Mouse (Mus musculus): Measurements from ENCODE around the gene Sema5a. TPM values are rescaled to one million over a fixed set of nuclear protein-coding genes. Genes with fewer than 3 reads are reported as not detected.

Gene Sema5a
- total and polyA plus RNA-seq, 3 experiments, result 0.17 to 0.27 (median 0.17) TPM

GRCm38 (mm10) chr15:32349276-32349675, 104.7 kb downstream of the Sema5a start:
- no peak overlapping the region for H3K27ac ChIP-seq (ENCODE audit: insufficient read depth, low read depth)
- H3K4me1 ChIP-seq (ENCODE audit: control insufficient read depth in 1 of 2, insufficient read depth in 2 of 2), result peaks cover 4 to 17% of the 10 kb centered on the region in 2 experiments; a peak in 3 of 4 replicates
- no peaks in the 10 kb centered on the region for H3K79me2 ChIP-seq (replicated peaks; ENCODE audit: control insufficient read depth, extremely low read depth, insufficient read depth, poor library complexity, severe bottlenecking)
- no peaks in the 10 kb centered on the region for H3K9me3 ChIP-seq (replicated peaks; ENCODE audit: low read length)
- no peak overlapping the region for H3K4me2 ChIP-seq (ENCODE audit: insufficient read depth, low read depth, poor library complexity, severe bottlenecking)
- H3K27me3 ChIP-seq (replicated peaks), result no peaks in the 10 kb centered on the region
- H3K9ac ChIP-seq (ENCODE audit: insufficient read depth, low read depth), result no peak overlapping the region
- TF ChIP-seq HCFC1 (IDR thresholded peaks at IDR 0.05; ENCODE audit: low read depth, low read length) (no peak), USF1 (IDR thresholded peaks at IDR 0.05; ENCODE audit: low read depth, low read length) (no peak), ZKSCAN1 (IDR thresholded peaks at IDR 0.05; ENCODE audit: borderline replicate concordance, low read depth, low read length) (no peak), MEF2A (IDR thresholded peaks at IDR 0.05; ENCODE audit: borderline replicate concordance, low read depth, low read length) (no peak), MAZ (IDR thresholded peaks at IDR 0.05; ENCODE audit: low read depth, low read length) (no peak), PAX5 (IDR thresholded peaks at IDR 0.05; ENCODE audit: low read length) (no peak), JUN (IDR thresholded peaks at IDR 0.05; ENCODE audit: insufficient read depth, low read depth, low read length) (no peak), NRF1 (IDR thresholded peaks at IDR 0.05; ENCODE audit: low read depth, low read length) (no peak), POLR2A (IDR thresholded peaks at IDR 0.05; ENCODE audit: low read depth, low read length) (no peak), RCOR1 (conservative IDR thresholded peaks at IDR 0.05; ENCODE audit: low read depth, low read length) (no peak), SIN3A (IDR thresholded peaks at IDR 0.05; ENCODE audit: low read length) (no peak), TBP (conservative IDR thresholded peaks at IDR 0.05; ENCODE audit: low read depth, low read length) (no peak), ELF1 (IDR thresholded peaks at IDR 0.05; ENCODE audit: low read depth, low read length) (no peak), MAFK (IDR thresholded peaks at IDR 0.05; ENCODE audit: insufficient replicate concordance, low read length) (no peak), GABPA (IDR thresholded peaks at IDR 0.05; ENCODE audit: insufficient replicate concordance, low read depth, low read length) (no peak), UBTF (IDR thresholded peaks at IDR 0.05; ENCODE audit: low read depth, low read length) (no peak), MYC (IDR thresholded peaks at IDR 0.05; ENCODE audit: low read depth, low read length) (no peak), CHD2 (IDR thresholded peaks at IDR 0.05; ENCODE audit: low read length) (no peak), RAD21 (IDR thresholded peaks at IDR 0.05; ENCODE audit: low read depth, low read length) (no peak), ZMIZ1 (IDR thresholded peaks at IDR 0.05; ENCODE audit: low read depth, low read length) (no peak)
- no peak overlapping the region for H3K4me3 ChIP-seq (replicated peaks in 1 of 3; ENCODE audit: low read depth in 2 of 3, low read length in 2 of 3, poor library complexity in 1 of 3)
- no peaks in the 10 kb centered on the region for H3K36me3 ChIP-seq (replicated peaks in 1 of 2; ENCODE audit: control insufficient read depth in 1 of 2, insufficient read depth in 1 of 2, low read length in 1 of 2)
- DNase-seq (ENCODE audit: extremely low read depth), result no peak
- in situ Hi-C loops (cut with MboI; ENCODE audit: low pct_ligation_motif_present, low pct_unique_long_range_greater_than_20kb, low sequenced_read_pairs) (no loop called here), dilution Hi-C loops (cut with MboI; ENCODE audit: extremely low pct_ligation_motif_present, extremely low pct_unique_long_range_greater_than_20kb, low sequenced_read_pairs) (no loop called here)

DNA sequence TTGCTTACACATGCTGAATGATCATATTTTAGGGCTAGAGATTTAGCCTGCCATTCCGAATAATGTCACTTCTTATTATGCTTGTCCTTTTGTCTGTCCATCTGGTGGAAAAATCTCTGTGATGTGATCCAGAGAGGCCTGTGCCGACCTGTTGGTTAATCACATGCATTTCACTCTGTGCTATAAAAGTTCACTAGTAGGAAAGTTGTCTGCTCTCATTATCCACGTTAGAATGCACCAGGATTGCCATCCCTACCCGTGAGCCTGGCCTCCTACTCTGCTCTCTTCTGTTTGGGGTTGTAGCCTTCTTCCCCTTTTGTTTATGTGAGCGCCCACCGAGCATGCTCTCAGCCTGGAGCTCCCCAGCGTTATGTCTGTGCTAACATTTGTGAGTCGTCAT, 108.4 kb downstream of the Sema5a start:
- H3K27ac ChIP-seq (ENCODE audit: insufficient read depth, low read depth), result no peak overlapping the region
- H3K79me2 ChIP-seq (replicated peaks; ENCODE audit: control insufficient read depth, extremely low read depth, insufficient read depth, poor library complexity, severe bottlenecking), result no peaks in the 10 kb centered on the region
- H3K4me1 ChIP-seq (ENCODE audit: control insufficient read depth in 1 of 2, insufficient read depth in 2 of 2), result peaks cover 0 to 5% of the 10 kb centered on the region in 2 experiments; a peak in 1 of 4 replicates
- H3K9me3 ChIP-seq (replicated peaks; ENCODE audit: low read length), result no peaks in the 10 kb centered on the region
- no peaks in the 10 kb centered on the region for H3K36me3 ChIP-seq (replicated peaks in 1 of 2; ENCODE audit: control insufficient read depth in 1 of 2, insufficient read depth in 1 of 2, low read length in 1 of 2)
- no peak overlapping the region for H3K9ac ChIP-seq (ENCODE audit: insufficient read depth, low read depth)
- no peak overlapping the region for H3K4me2 ChIP-seq (ENCODE audit: insufficient read depth, low read depth, poor library complexity, severe bottlenecking)
- DNase-seq (ENCODE audit: extremely low read depth), result no peak
- in situ Hi-C loops (cut with MboI; ENCODE audit: low pct_ligation_motif_present, low pct_unique_long_range_greater_than_20kb, low sequenced_read_pairs), result no loop called here
- dilution Hi-C loops (cut with MboI; ENCODE audit: extremely low pct_ligation_motif_present, extremely low pct_unique_long_range_greater_than_20kb, low sequenced_read_pairs), result no loop called here
- H3K27me3 ChIP-seq (replicated peaks), result no peaks in the 10 kb centered on the region
- TF ChIP-seq POLR2A (IDR thresholded peaks at IDR 0.05; ENCODE audit: low read depth, low read length) (no peak), JUND (conservative IDR thresholded peaks at IDR 0.05; ENCODE audit: low read depth, low read length) (no peak), MEF2A (IDR thresholded peaks at IDR 0.05; ENCODE audit: borderline replicate concordance, low read depth, low read length) (no peak), MXI1 (IDR thresholded peaks at IDR 0.05; ENCODE audit: low read depth, low read length) (no peak)
- H3K4me3 ChIP-seq (replicated peaks in 1 of 3; ENCODE audit: low read depth in 2 of 3, low read length in 2 of 3, poor library complexity in 1 of 3), result no peak overlapping the region

Data from CH12.LX (cell line).